ENCODE assay signal across 8 mouse cellular contexts in genomic region chr6:120196837-120197236, GRCm38 (mm10).
DNase-seq lines count a peak whose midpoint lies in the region.

No protein-coding gene starts in this region.

- DNase-seq in adrenal gland, postnatal 10 days = peak; percentile 53
- DNase-seq in adrenal gland, postnatal 4 days (ENCODE audit: low spot score in 2 of 2) = no peak
- peak; percentile 49 for DNase-seq in layer of hippocampus, adult 11-12 months (ENCODE audit: low spot score)
- DNase-seq in layer of hippocampus, adult 9-11 months = no peak
- DNase-seq in MN1 (ENCODE audit: low spot score) = peak; percentile 48
- peak; percentile 49 for DNase-seq in forelimb bud, embryonic 11.5 days (ENCODE audit: low read depth, low spot score)
- peak; percentile 71 for DNase-seq in thymus, postnatal 0 days (ENCODE audit: low spot score)
- no peak for DNase-seq in urinary bladder, postnatal 25 days (ENCODE audit: low spot score)

Comparison
In these comparisons a context has a peak if more than half of its experiments do, and no peak if none do; other contexts are left out.
1. DNase-seq: peak in adrenal gland, postnatal 10 days (single experiment), layer of hippocampus, adult 11-12 months (single experiment), MN1 (single experiment), forelimb bud, embryonic 11.5 days (single experiment) and thymus, postnatal 0 days (single experiment); none in adrenal gland, postnatal 4 days (0 of 2), layer of hippocampus, adult 9-11 months (single experiment) and urinary bladder, postnatal 25 days (single experiment).